Mouse (Mus musculus) brain, embryonic 14.5 days (tissue): ENCODE data around the gene Lmo1. TPM values are rescaled to one million over a fixed set of nuclear protein-coding genes. Genes with fewer than 3 reads are reported as not detected.

Experiments used
- DNase-seq: peaks from one replicate; pipeline ENCODE4 v3.0.0-alpha.2; 2011; ENCODE audit warnings: low read depth
- CTCF ChIP-seq: fragments of 200-500 bp; IDR thresholded peaks from 2 replicates; pipeline ENCODE4 v1.5.1; 2012; ENCODE audit warnings: inconsistent platforms, mild to moderate bottlenecking, moderate library complexity, borderline replicate concordance; ENCODE audit not compliant: insufficient read depth, insufficient read length; ENCODE audit errors: extremely low read depth
- POLR2A ChIP-seq: fragments of 200-500 bp; IDR thresholded peaks from 2 replicates; pipeline ENCODE4 v1.6.1; 2012; ENCODE audit warnings: mild to moderate bottlenecking, inconsistent platforms, borderline replicate concordance; ENCODE audit not compliant: poor library complexity, insufficient read depth, insufficient read length, severe bottlenecking; ENCODE audit errors: extremely low read depth
- polyA plus RNA-seq: library from polyadenylated mRNA; depleted of rRNA; stranded (reverse); fragments of >200 nt; gene quantifications from 2 replicates; pipeline ENCODE4 v1.2.3, GENCODE M21; 2012; rRNA removed

Gene Lmo1
- polyA plus RNA-seq, result 131 and 176 TPM in 2 replicates

GRCm38 (mm10) chr7:109174949-109175669, at the start of gene Lmo1:
Gene Lmo1, minus strand, starts transcription at chr7:109175207.
- TF ChIP-seq POLR2A (peak; percentile 40; the same call in 1 of the 2 replicates), CTCF (no peak)
- peak; percentile 95 for DNase-seq

- no peak for DNase-seq
- TF ChIP-seq CTCF, result no peak
- no peak for TF ChIP-seq POLR2A
Measured at GRCm38 (mm10) chr7:109221716-109222110, 46.7 kb upstream of the Lmo1 start.

- no peak for TF ChIP-seq CTCF
- TF ChIP-seq POLR2A, result no peak
- no peak for DNase-seq
Measured at GRCm38 (mm10) chr7:109220766-109221715, 46.0 kb upstream of the Lmo1 start.

- TF ChIP-seq CTCF (no peak), POLR2A (no peak)
- no peak for DNase-seq
Measured at GRCm38 (mm10) chr7:109220026-109220425, 45.0 kb upstream of the Lmo1 start.

GRCm38 (mm10) chr7:109218977-109219271, 43.9 kb upstream of the Lmo1 start:
- TF ChIP-seq CTCF, result no peak
- TF ChIP-seq POLR2A, result no peak
- DNase-seq, result peak; percentile 73

- TF ChIP-seq POLR2A, result no peak
- peak; percentile 83 for TF ChIP-seq CTCF
- peak; percentile 91 for DNase-seq
Measured at GRCm38 (mm10) chr7:109218130-109218976, 43.3 kb upstream of the Lmo1 start.

- TF ChIP-seq CTCF (no peak), POLR2A (no peak)
- no peak for DNase-seq
Measured at GRCm38 (mm10) chr7:109209804-109210203, 34.8 kb upstream of the Lmo1 start.

GRCm38 (mm10) chr7:109207811-109208210, 32.8 kb upstream of the Lmo1 start:
- TF ChIP-seq CTCF, result no peak
- no peak for TF ChIP-seq POLR2A
- DNase-seq, result no peak

- TF ChIP-seq CTCF (no peak), POLR2A (no peak)
Measured at GRCm38 (mm10) chr7:109206358-109206757, 31.4 kb upstream of the Lmo1 start.

GRCm38 (mm10) chr7:109203140-109203539, 28.1 kb upstream of the Lmo1 start:
- DNase-seq, result no peak
- TF ChIP-seq CTCF (no peak), POLR2A (no peak)

More at GRCm38 (mm10) chr7:109206358-109206757, 31.4 kb upstream of the Lmo1 start:
- no peak for DNase-seq

GRCm38 (mm10) chr7:109200559-109200958, 25.6 kb upstream of the Lmo1 start:
- DNase-seq, result no peak
- TF ChIP-seq POLR2A (no peak), CTCF (no peak)

- no peak for DNase-seq
- no peak for TF ChIP-seq POLR2A
- TF ChIP-seq CTCF, result no peak
Measured at GRCm38 (mm10) chr7:109197161-109197650, 22.2 kb upstream of the Lmo1 start.
